Mouse (Mus musculus) G1E (cell line): ENCODE data around the gene Asb6.

Experiments used
- CTCF ChIP-seq: IDR thresholded peaks from 2 replicates; pipeline ENCODE4 v1.5.1; 2012; ENCODE audit warnings: low read depth, low read length, inconsistent platforms, mixed read lengths
- GATA1 ChIP-seq: IDR thresholded peaks from 2 replicates; pipeline ENCODE4 v1.6.1; 2012; ENCODE audit warnings: borderline replicate concordance, low read length, inconsistent platforms, mixed read lengths
- GATA2 ChIP-seq: IDR thresholded peaks from 2 replicates; pipeline ENCODE4 v1.6.1; 2012; ENCODE audit warnings: low read depth, low read length, inconsistent platforms, borderline replicate concordance
- POLR2AphosphoS5 ChIP-seq: IDR thresholded peaks from 2 replicates; pipeline ENCODE4 v1.6.1; 2012; ENCODE audit warnings: low read depth, low read length, inconsistent platforms; ENCODE audit not compliant: insufficient replicate concordance
- TAL1 ChIP-seq: conservative IDR thresholded peaks from 2 replicates; pipeline ENCODE4 v1.6.1; 2012; ENCODE audit warnings: low read depth, low read length, inconsistent platforms, mixed read lengths

DNA sequence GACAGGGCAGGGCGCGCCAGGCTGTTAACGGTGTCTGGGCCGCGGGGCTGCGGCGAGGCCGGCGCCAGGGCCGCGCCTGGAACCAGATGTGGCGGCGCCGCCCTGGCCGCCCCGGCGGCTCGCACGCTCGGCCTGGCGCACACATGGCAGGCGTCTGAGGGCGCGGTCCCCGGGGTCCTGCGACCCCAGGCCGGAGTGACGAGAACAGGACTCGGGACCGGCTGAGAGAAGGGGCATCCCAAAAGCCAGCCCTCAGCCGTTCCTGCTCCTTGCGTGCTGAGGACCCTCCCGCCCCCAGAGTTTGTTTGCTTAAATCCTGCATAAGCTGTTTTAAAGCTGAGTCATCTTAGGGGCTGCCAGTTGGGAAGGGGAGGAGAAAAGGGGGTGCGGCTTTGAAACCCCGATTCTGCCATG, 34.8 kb upstream of the Asb6 start:
- TF ChIP-seq CTCF (no peak), POLR2AphosphoS5 (no peak), TAL1 (no peak), GATA1 (no peak), GATA2 (no peak)
